Mouse (Mus musculus): ENCODE data around the gene Tyrp1. TPM values are rescaled to one million over a fixed set of nuclear protein-coding genes. Genes with fewer than 3 reads are reported as not detected.

Gene Tyrp1
- polyA plus RNA-seq, 1 experiment from 2014 or later: not detected

DNA sequence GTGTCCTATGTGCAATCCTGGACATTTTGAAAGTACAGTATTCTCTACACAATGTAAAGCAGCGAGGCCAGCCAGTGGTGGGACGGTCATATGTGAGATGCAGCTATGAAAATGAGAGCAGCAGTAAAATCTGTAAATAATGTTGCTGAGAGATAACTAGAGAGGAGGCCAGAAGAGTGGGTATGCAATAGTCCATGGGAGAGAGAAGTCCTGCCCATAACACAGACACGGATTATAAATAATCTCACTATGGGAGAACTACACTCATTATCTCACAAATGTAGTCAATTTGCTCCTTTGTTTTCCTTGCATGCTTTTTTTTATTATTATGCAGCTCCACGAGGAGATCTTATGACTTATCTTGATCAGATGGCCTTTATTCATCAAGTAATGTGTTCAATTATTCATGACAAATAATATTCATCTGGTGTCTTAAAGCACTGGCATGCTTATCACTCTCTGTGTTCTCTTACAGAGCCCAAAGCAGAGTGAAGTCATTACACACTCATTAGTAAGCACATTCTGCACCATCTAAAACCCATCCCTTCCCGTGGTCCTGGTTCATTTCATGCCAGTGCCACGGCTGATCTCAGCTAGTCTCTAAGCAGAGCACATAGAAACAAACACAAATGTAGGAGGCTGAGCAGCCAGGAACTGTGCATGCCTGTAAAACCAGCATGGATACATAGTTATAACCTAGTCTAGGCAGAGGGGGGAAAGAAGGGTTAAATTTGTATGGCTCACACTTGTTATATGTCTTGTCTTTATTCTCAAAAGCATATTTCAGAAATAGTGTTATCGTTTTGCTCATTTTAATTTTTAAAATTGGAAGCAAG is 18.9 kb downstream of the Tyrp1 start:
- DNase-seq (ENCODE audit: low spot score) (no peak), ATAC-seq (ENCODE audit: low FRiP score) (0 out of 2 replicates have a peak, but pooled peaks have one; percentile 25)
- Histone ChIP-seq H3K36me3 (ENCODE audit: control insufficient read depth, insufficient read depth, low read length) (no peaks in the 10 kb centered on the region), H3K9ac (ENCODE audit: low read depth, low read length) (no peak overlapping the region), H3K27me3 (ENCODE audit: control insufficient read depth, insufficient read depth, low read length) (no peaks in the 10 kb centered on the region), H3K27ac (ENCODE audit: low read depth, low read length) (no peak overlapping the region), H3K4me1 (replicated peaks; ENCODE audit: control insufficient read depth, insufficient read depth, low read length) (no peaks in the 10 kb centered on the region), H3K4me2 (replicated peaks; ENCODE audit: low read depth, low read length) (no peak overlapping the region), H3K4me3 (ENCODE audit: low read depth, low read length) (no peak overlapping the region), H3K9me3 (ENCODE audit: control insufficient read depth, low read length) (no peaks in the 10 kb centered on the region)
- WGBS: 79% methylated on average over 7 of the region's 7 CpGs

DNA sequence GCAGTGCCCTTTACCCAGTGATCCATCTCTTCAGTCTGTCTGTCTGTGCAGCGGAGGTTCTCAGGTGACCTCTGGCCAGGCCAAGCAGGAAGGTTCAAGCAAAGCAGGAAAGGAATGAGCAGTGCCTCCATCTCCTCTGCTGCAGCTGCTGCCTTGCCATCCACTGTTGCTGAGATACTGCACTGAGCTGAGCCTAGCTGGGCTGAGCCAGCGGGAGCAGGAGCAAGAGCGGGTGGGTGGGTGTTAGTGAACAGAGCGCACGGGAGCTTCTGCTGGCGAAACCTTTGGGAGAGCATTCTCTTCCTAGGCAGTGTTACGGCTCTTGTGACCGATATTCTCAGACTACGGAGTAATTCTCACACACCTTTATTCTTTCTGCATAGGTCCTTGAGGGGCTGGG is 21.6 kb downstream of the Tyrp1 start:
- WGBS: 70% methylated on average over 9 of the region's 9 CpGs
- Histone ChIP-seq H3K36me3 (ENCODE audit: control insufficient read depth, insufficient read depth, low read length) (no peaks in the 10 kb centered on the region), H3K9ac (ENCODE audit: low read depth, low read length) (no peak overlapping the region), H3K4me2 (replicated peaks; ENCODE audit: low read depth, low read length) (no peak overlapping the region), H3K27ac (ENCODE audit: low read depth, low read length) (no peak overlapping the region), H3K4me3 (ENCODE audit: low read depth, low read length) (no peak overlapping the region), H3K27me3 (ENCODE audit: control insufficient read depth, insufficient read depth, low read length) (no peaks in the 10 kb centered on the region), H3K9me3 (ENCODE audit: control insufficient read depth, low read length) (no peaks in the 10 kb centered on the region), H3K4me1 (replicated peaks; ENCODE audit: control insufficient read depth, insufficient read depth, low read length) (no peaks in the 10 kb centered on the region)
- ATAC-seq (ENCODE audit: low FRiP score) (no peak), DNase-seq (ENCODE audit: low spot score) (no peak)

DNA sequence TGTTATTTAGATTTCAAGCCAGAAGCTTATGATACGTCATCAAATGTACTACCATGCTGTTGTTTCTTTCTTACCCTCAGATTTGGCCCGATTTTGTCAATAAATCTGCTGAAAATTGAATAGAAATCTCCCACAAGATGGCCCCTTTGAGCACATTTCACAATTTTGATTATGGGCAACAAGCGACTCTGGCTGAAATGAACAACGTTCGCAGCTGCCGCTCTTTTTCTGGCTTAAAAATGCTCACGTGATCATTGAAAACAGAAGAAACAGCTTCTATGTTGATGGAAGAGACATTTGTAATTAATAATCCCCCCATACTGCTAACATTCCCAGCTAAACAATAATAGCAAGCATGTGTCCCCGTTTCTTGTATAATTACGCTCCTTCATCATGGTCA is 29.0 kb downstream of the Tyrp1 start:
- Histone ChIP-seq H3K4me3 (ENCODE audit: low read depth, low read length) (no peak overlapping the region), H3K27ac (ENCODE audit: low read depth, low read length) (no peak overlapping the region), H3K4me2 (replicated peaks; ENCODE audit: low read depth, low read length) (no peak overlapping the region), H3K9me3 (ENCODE audit: control insufficient read depth, low read length) (no peaks in the 10 kb centered on the region), H3K36me3 (ENCODE audit: control insufficient read depth, insufficient read depth, low read length) (no peaks in the 10 kb centered on the region), H3K4me1 (replicated peaks; ENCODE audit: control insufficient read depth, insufficient read depth, low read length) (no peaks in the 10 kb centered on the region), H3K27me3 (ENCODE audit: control insufficient read depth, insufficient read depth, low read length) (no peaks in the 10 kb centered on the region), H3K9ac (ENCODE audit: low read depth, low read length) (no peak overlapping the region)
- ATAC-seq (ENCODE audit: low FRiP score) (no peak), DNase-seq (ENCODE audit: low spot score) (no peak)
- 72% methylated on average over 9 of the region's 9 CpGs for WGBS

DNA sequence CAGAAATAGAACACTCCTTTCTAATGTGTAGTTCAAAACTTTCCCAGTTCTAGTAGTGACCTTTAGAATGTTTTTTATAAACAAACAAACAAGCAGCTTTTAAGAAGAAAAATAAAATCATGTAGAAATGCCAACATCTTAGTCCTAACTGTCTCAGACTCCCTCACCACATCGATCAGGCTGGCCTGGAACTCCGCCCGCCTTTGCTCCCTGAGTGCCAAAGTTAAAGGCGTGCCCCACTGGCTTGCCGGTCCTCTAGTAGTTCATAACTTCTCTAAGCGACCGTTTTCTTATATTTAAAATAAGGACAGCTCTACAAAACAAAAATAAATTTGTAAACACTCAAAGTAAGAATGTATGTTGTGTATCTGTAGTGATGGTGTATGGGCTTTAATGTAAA is 30.0 kb downstream of the Tyrp1 start:
- no peak overlapping the region for H3K27ac ChIP-seq (ENCODE audit: low read depth, low read length)
- H3K4me1 ChIP-seq (replicated peaks; ENCODE audit: control insufficient read depth, insufficient read depth, low read length): no peaks in the 10 kb centered on the region
- no peak overlapping the region for H3K4me2 ChIP-seq (replicated peaks; ENCODE audit: low read depth, low read length)
- no peak overlapping the region for H3K4me3 ChIP-seq (ENCODE audit: low read depth, low read length)
- DNase-seq (ENCODE audit: low spot score): no peak
- H3K27me3 ChIP-seq (ENCODE audit: control insufficient read depth, insufficient read depth, low read length): no peaks in the 10 kb centered on the region
- no peak overlapping the region for H3K9ac ChIP-seq (ENCODE audit: low read depth, low read length)
- no peak for ATAC-seq (ENCODE audit: low FRiP score)
- 69% methylated on average over 7 of the region's 7 CpGs for WGBS
- no peaks in the 10 kb centered on the region for H3K9me3 ChIP-seq (ENCODE audit: control insufficient read depth, low read length)
- H3K36me3 ChIP-seq (ENCODE audit: control insufficient read depth, insufficient read depth, low read length): no peaks in the 10 kb centered on the region

DNA sequence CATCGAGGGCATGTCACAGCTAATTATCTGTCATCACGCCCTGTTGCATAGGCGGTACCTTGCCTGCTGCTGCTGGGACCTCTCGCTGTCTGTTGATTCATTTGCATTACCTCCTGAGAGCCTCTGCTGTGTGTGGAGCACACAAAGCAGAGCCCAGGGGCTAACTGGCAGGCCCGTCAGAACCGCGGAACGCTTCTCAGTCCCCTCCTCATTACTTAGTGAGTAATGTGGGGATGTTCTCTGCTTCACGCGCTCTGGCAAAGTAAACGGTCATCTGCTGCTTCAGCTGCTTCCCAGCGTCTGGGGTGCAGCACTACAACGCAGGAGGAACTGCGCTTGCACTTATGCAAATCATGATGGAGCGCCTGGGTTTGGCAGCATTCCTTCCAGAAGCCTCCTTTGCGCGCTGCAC is 30.6 kb downstream of the Tyrp1 start:
- no peaks in the 10 kb centered on the region for H3K27me3 ChIP-seq (ENCODE audit: control insufficient read depth, insufficient read depth, low read length)
- peak overlapping the region; percentile 53 for H3K4me2 ChIP-seq (replicated peaks; ENCODE audit: low read depth, low read length)
- ATAC-seq (ENCODE audit: low FRiP score): peak; percentile 75
- no peaks in the 10 kb centered on the region for H3K9me3 ChIP-seq (ENCODE audit: control insufficient read depth, low read length)
- no peaks in the 10 kb centered on the region for H3K36me3 ChIP-seq (ENCODE audit: control insufficient read depth, insufficient read depth, low read length)
- H3K4me3 ChIP-seq (ENCODE audit: low read depth, low read length): peak overlapping the region; percentile 16; the same call in 1 of the 2 replicates
- H3K4me1 ChIP-seq (replicated peaks; ENCODE audit: control insufficient read depth, insufficient read depth, low read length): no peaks in the 10 kb centered on the region
- DNase-seq (ENCODE audit: low spot score): peak; percentile 59
- 0 out of 2 replicates have a peak overlapping the region, but pooled peaks have one; percentile 36 for H3K27ac ChIP-seq (ENCODE audit: low read depth, low read length)
- WGBS: under 1% methylated on average over 17 of the region's 17 CpGs
- peak overlapping the region; percentile 42; the same call in 1 of the 2 replicates for H3K9ac ChIP-seq (ENCODE audit: low read depth, low read length)

DNA sequence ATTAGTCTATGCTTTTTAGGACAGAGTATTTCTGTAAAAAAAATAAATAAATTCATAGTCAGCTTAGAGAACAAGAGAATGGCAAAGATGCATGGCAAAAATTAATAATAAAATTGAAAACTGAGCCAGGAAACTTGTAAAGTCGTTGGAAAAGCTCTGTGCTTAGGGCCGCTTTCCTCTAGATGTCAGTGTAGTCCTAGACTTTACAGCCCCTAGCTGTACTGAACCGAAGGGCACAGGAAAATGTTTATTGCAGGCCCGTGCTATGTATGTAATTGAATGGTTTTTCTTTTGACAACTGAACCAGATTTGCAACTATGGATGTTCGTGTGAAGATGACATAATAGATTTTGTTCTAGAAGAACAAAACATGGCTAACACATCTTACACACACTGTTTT is 32.1 kb downstream of the Tyrp1 start:
- Histone ChIP-seq H3K9ac (ENCODE audit: low read depth, low read length) (no peak overlapping the region), H3K4me1 (replicated peaks; ENCODE audit: control insufficient read depth, insufficient read depth, low read length) (no peaks in the 10 kb centered on the region), H3K27ac (ENCODE audit: low read depth, low read length) (no peak overlapping the region), H3K36me3 (ENCODE audit: control insufficient read depth, insufficient read depth, low read length) (no peaks in the 10 kb centered on the region), H3K4me2 (replicated peaks; ENCODE audit: low read depth, low read length) (no peak overlapping the region), H3K4me3 (ENCODE audit: low read depth, low read length) (no peak overlapping the region), H3K27me3 (ENCODE audit: control insufficient read depth, insufficient read depth, low read length) (no peaks in the 10 kb centered on the region), H3K9me3 (ENCODE audit: control insufficient read depth, low read length) (no peaks in the 10 kb centered on the region)
- peak; percentile 43; the same call in 1 of the 2 replicates for ATAC-seq (ENCODE audit: low FRiP score)
- peak; percentile 34 for DNase-seq (ENCODE audit: low spot score)
- 25% methylated on average over 5 of the region's 5 CpGs for WGBS

DNA sequence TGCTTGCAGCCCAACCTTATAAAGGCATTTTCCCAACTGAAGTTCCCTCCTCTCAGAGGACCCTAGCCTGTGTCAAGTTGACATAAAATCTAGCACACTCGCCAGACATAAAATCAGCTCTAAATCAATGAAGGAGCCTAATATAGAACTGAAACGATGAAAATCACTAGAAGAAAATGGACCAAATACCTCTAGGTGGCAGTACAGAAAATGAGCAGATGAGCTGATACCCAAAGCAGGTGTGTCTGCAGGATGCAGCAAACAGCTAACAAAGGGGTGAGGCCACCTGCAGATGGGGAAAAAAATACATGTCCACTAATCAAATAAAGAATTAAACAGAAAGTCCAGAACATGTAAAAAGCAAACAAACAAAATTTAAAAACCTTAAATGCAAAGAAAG is 35.7 kb downstream of the Tyrp1 start:
- no peak for DNase-seq (ENCODE audit: low spot score)
- Histone ChIP-seq H3K36me3 (ENCODE audit: control insufficient read depth, insufficient read depth, low read length) (no peaks in the 10 kb centered on the region), H3K27ac (ENCODE audit: low read depth, low read length) (no peak overlapping the region), H3K9me3 (ENCODE audit: control insufficient read depth, low read length) (no peaks in the 10 kb centered on the region), H3K27me3 (ENCODE audit: control insufficient read depth, insufficient read depth, low read length) (no peaks in the 10 kb centered on the region), H3K4me3 (ENCODE audit: low read depth, low read length) (no peak overlapping the region), H3K9ac (ENCODE audit: low read depth, low read length) (no peak overlapping the region), H3K4me2 (replicated peaks; ENCODE audit: low read depth, low read length) (no peak overlapping the region), H3K4me1 (replicated peaks; ENCODE audit: control insufficient read depth, insufficient read depth, low read length) (no peaks in the 10 kb centered on the region)
- WGBS: 60% methylated on average over 2 of the region's 2 CpGs
- no peak for ATAC-seq (ENCODE audit: low FRiP score)

DNA sequence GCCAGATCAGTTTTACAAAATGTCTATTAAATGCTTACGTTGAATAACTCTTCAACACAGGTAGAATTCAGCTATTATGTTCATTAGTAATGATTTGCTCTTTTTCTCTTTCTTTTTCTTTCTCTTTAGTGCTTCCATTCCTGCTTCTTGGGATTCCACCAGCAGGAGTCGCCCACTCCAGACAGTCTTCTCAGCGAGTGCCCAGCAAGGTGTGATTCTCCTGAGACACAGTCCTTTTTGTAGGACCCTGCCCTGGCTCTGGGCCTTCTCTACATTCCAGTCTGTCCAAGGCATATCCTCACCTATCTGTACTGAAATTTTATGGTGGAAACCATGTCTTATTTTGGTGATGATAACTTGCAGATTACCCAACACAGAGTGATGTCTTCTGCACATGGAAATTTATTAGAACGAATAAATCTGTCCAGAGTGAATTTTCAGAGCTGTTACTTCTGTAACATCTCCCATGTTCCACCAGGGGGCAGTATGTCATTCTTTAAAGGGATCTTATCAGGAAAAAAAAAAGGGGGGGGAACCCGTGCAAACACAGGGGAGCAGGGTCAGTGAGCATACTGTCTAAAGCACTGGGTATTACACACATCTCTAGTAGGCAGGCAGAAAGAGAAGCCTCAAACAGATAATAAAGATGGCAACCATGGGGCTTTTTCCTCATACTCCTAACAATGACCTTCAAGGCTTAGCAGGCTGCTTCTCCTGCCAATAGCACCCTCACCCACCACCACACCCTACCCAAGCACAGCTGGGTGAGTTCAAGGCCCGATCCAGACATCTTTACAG is 39.1 kb downstream of the Tyrp1 start:
- H3K4me1 ChIP-seq (replicated peaks; ENCODE audit: control insufficient read depth, insufficient read depth, low read length): no peaks in the 10 kb centered on the region
- H3K4me3 ChIP-seq (ENCODE audit: low read depth, low read length): no peak overlapping the region
- no peaks in the 10 kb centered on the region for H3K9me3 ChIP-seq (ENCODE audit: control insufficient read depth, low read length)
- no peak overlapping the region for H3K4me2 ChIP-seq (replicated peaks; ENCODE audit: low read depth, low read length)
- no peaks in the 10 kb centered on the region for H3K36me3 ChIP-seq (ENCODE audit: control insufficient read depth, insufficient read depth, low read length)
- H3K27me3 ChIP-seq (ENCODE audit: control insufficient read depth, insufficient read depth, low read length): no peaks in the 10 kb centered on the region
- DNase-seq (ENCODE audit: low spot score): peak; percentile 59
- no peak overlapping the region for H3K9ac ChIP-seq (ENCODE audit: low read depth, low read length)
- WGBS: 36% methylated on average over 6 of the region's 6 CpGs
- peak; percentile 38; the same call in 1 of the 2 replicates for ATAC-seq (ENCODE audit: low FRiP score)
- no peak overlapping the region for H3K27ac ChIP-seq (ENCODE audit: low read depth, low read length)

All from hindbrain, embryonic 11.5 days (tissue).